Mouse (Mus musculus): ENCODE measurements at regions not wholly inside any gene's neighbourhood (a gene's known extent, or its start where the extent isn't known, plus 50 kb on each side); places are given as distances from the start of the nearest gene placed in this dataset.

GRCm38 (mm10) chr9:101570714-101571113 is 290.9 kb upstream of the 9630041A04Rik start:
- no peak for ATAC-seq (replicated peaks; ENCODE audit: low FRiP score, low TSS enrichment, poor library complexity, severe bottlenecking)

- no peak for ATAC-seq (replicated peaks; ENCODE audit: low FRiP score, low TSS enrichment, poor library complexity, severe bottlenecking)
Observed at GRCm38 (mm10) chr9:101563196-101563595, 298.4 kb upstream of the 9630041A04Rik start.

GRCm38 (mm10) chr9:101559366-101559765 is 302.3 kb upstream of the 9630041A04Rik start:
- ATAC-seq (replicated peaks; ENCODE audit: low FRiP score, low TSS enrichment, poor library complexity, severe bottlenecking) = no peak

- ATAC-seq (replicated peaks; ENCODE audit: low FRiP score, low TSS enrichment, poor library complexity, severe bottlenecking) = no peak
Observed at GRCm38 (mm10) chr9:101555011-101555673, 303.5 kb upstream of the Ppp2r3a start.

- ATAC-seq (replicated peaks; ENCODE audit: low FRiP score, low TSS enrichment, poor library complexity, severe bottlenecking) = no peak
Observed at GRCm38 (mm10) chr9:101552789-101553188, 301.2 kb upstream of the Ppp2r3a start.

DNA sequence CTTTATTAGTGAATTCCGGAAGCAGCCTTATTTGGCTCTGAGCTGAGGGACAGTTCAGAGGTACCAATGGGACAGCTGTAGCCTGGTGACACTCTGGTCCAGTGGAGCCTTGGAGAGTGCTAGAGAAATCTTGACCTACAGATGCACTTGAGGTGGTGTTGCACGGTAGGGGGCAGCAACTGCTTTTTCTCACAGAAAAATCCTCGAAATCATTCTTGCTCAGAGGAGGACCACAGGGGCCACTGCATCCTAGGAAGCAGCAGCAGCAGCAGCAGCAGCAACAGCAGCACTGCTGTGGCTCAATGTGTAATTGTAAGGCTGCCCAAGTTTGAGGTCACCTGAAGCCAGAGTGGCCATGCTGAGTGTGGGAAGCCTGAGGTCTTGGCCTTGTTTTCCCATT is 299.7 kb upstream of the Ppp2r3a start:
- no peak for ATAC-seq (replicated peaks; ENCODE audit: low FRiP score, low TSS enrichment, poor library complexity, severe bottlenecking)

- ATAC-seq (replicated peaks; ENCODE audit: low FRiP score, low TSS enrichment, poor library complexity, severe bottlenecking) = no peak
Observed at GRCm38 (mm10) chr9:101546213-101546832, 294.7 kb upstream of the Ppp2r3a start.

DNA sequence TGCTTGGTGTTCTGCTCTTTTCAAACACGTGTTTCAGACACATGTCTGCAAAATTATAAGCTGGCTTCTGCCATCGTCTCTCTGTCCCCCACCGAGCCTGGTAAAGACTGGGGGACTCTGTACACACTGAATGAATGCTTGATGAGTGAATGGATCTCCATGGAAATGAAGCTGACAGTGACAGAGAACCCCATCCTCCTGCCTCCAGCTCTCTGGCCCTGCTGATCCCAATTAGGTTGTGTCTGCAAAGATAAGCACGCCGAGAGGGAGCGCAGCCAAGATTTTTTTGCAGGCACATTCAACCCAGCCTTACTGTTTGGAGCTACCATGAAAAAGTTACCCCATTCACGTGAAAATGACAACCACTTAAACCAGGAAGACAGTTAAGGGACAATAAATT is 266.5 kb upstream of the Ppp2r3a start:
- no peak for ATAC-seq (replicated peaks; ENCODE audit: low FRiP score, low TSS enrichment, poor library complexity, severe bottlenecking)

DNA sequence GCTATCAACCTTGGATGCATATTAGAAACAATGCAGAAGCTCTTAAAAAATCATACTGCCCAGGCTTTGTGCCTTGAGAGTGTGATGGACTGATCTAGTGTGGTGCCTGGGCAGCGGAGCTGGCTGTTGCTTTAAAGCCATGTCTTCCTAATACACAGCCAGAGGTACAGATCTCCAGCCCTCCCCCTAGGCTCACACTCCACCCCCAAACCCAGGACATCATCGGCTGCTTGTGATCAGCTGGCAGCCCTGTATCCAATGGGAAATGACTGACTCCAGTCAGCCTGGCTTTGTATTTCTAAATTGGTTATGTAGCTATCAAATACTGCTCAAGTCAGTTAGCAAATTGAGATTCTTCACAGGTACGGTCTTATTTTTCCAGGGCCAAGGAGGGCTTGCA is 259.2 kb upstream of the Ppp2r3a start:
- ATAC-seq (replicated peaks; ENCODE audit: low FRiP score, low TSS enrichment, poor library complexity, severe bottlenecking) = no peak

DNA sequence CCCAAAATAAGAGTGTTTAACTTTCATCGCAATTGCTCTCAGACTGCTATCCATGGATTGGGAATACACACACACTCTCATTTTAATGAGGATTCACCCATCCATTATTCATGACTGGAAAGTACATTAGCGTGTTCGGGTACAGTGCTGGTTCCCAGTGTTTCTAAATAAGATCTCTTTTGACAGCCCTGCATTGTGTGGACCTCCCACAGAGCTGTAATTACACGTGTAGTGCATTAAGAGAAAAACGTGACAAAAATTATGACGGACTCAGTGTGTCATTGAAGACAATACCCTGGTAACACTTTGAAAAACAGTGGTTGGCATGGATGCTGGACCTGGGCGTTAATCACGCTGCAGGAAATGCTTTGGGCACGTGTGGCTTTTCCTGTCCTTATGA is 257.6 kb upstream of the Ppp2r3a start:
- ATAC-seq (replicated peaks; ENCODE audit: low FRiP score, low TSS enrichment, poor library complexity, severe bottlenecking) = no peak

DNA sequence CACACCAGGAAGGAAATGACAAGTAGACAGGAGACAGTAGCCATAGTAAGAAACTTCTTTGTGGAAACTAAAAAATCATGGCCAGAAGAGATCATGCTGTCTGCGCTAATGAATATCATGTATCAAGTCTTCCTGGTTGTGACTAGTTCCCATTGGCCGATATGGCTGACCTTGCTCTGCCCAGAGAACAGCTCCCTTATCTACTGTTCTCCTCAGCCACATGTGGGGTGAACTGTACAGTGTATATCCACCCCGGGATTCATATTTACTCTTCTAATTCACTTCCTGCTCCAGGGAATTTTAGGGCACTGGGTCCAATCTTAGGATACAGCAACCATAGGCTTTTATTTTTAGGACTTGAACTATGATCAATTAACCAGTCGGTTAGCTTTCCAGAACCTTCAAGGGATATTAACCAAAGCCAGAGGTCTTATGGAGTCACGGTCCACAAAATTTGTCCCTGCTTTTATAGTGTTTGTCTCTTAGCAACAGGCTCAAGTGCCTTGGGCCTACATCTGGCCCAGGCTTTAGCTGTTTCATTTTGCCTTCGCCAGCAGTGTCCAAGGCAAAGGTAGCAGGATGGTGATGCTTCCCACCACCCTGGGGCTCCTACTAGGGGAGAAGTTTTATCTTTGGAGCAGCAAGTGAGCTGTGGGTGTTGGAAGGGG is 255.6 kb upstream of the Ppp2r3a start:
- ATAC-seq (replicated peaks; ENCODE audit: low FRiP score, low TSS enrichment, poor library complexity, severe bottlenecking) = no peak

GRCm38 (mm10) chr9:101501706-101502465 is 250.3 kb upstream of the Ppp2r3a start:
- no peak for ATAC-seq (replicated peaks; ENCODE audit: low FRiP score, low TSS enrichment, poor library complexity, severe bottlenecking)

DNA sequence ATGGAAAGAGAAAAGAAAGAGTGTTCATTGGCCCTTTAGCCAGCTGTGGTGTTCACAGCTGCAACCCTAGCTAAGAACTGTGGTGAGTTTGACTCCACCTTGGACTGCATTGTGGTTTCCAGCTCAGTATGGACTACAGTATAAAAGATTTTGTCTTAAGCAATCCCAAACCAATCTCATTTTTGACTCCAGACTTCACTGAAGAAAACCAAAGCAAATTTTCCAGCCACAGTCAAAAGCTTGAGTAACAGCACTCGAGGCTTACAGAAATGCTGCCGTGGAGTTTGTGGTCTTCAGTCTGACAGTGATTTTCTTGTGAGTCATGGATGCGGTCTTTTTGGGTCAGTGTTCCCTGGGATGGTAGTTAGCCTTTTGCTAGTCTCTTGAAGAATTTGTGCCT is 249.4 kb upstream of the Ppp2r3a start:
- no peak for ATAC-seq (replicated peaks; ENCODE audit: low FRiP score, low TSS enrichment, poor library complexity, severe bottlenecking)

- ATAC-seq (replicated peaks; ENCODE audit: low FRiP score, low TSS enrichment, poor library complexity, severe bottlenecking) = no peak
Observed at GRCm38 (mm10) chr9:101498721-101499120, 247.1 kb upstream of the Ppp2r3a start.

GRCm38 (mm10) chr9:101495768-101496167 is 244.2 kb upstream of the Ppp2r3a start:
- no peak for ATAC-seq (replicated peaks; ENCODE audit: low FRiP score, low TSS enrichment, poor library complexity, severe bottlenecking)

DNA sequence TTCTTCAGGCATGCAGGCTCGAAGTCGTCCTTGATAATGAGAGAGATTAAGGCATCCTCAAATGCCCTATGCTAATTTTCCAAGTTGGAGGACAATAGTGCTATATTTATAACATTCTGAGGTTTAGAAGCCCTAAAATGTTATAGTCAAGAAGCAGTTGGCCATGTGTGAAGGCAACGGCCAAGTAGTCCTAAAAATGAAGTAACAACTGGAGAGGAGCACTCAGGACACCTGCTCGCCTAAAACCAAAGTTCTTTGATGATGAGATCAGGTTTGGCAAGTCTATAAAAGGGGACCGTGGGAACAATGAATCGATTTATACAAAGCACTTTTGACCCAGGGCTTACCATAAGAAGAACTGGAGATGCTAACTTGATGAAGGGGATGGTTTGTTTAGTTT is 237.4 kb upstream of the Ppp2r3a start:
- no peak for ATAC-seq (replicated peaks; ENCODE audit: low FRiP score, low TSS enrichment, poor library complexity, severe bottlenecking)

DNA sequence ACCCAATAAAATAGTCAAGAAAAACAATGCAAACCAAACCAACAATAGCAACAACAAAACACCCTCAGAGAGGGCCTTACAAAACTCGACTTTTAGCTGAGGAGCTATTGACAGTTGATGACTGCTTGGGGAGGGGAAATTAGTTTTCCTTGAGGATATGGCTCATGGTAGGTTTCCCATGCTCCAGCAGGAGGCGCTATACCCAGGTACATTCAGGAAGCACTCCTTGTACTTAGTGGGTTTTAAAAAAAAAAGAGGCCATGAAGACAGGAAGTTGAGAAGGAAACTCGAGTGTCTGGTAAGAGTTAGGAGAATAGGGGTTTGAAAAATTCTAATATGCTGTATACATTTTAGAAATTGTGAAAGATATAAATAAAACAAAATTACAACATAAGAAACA is 224.6 kb upstream of the Ppp2r3a start:
- no peak for ATAC-seq (replicated peaks; ENCODE audit: low FRiP score, low TSS enrichment, poor library complexity, severe bottlenecking)

GRCm38 (mm10) chr9:101473074-101473461 is 221.5 kb upstream of the Ppp2r3a start:
- ATAC-seq (replicated peaks; ENCODE audit: low FRiP score, low TSS enrichment, poor library complexity, severe bottlenecking) = no peak

DNA sequence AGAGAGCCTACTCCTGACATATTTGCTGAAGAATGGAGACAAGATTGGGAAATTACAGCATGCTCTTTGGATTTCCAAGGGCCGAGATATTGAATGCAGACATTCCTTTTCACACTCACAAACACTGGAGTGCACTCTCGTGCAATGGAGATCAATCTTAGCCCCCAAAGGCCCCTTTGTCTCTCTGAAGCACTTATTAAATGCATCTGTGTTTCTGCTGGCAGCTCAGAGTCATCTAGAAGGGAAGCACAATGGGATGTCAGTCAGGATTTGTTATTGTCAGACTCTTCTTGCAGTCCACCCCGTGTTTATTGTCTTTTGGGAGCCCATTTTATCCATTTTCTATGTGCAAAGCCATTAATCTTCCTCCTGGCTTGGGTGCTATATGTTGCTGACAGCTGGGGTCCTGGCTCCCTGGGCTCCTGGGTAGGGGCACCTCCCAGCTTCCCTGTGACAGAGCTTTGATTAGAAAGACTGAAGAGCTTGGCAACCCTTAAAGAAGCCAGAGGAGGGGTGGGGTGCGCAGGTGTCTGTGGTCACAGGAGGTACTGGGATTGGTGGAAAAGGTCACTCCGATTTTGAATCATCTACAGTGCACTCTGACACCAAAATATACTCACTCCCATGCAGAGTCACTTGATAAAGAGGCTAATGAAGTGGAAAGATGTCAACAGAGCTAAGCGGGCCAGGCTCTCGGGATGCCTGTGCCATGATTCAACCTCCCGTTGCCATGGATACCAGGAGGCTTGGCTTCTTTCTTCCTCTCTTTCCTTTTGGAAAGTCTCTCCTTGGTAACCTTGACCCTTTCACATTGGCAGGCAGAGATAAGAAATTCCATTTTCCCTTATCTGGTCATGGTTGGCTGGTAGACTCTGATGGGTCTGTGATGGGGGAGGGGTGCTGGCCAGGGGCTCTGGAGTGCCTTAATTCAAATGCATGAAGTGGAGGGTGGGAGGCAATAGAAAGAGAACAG is 220.8 kb upstream of the Ppp2r3a start:
- ATAC-seq (replicated peaks; ENCODE audit: low FRiP score, low TSS enrichment, poor library complexity, severe bottlenecking) = no peak

Data from megakaryocyte-erythroid progenitor cell, adult 5-6 weeks (primary cell).